Mouse (Mus musculus): ENCODE data around the gene Bcl2l14. TPM values are rescaled to one million over a fixed set of nuclear protein-coding genes. Genes with fewer than 3 reads are reported as not detected.

Gene Bcl2l14
- 0.18 and 6.7 TPM in 2 replicates for polyA plus RNA-seq (2015; fragmentation: Nextera tagmentation; extraction: Ambion mirVana)

DNA sequence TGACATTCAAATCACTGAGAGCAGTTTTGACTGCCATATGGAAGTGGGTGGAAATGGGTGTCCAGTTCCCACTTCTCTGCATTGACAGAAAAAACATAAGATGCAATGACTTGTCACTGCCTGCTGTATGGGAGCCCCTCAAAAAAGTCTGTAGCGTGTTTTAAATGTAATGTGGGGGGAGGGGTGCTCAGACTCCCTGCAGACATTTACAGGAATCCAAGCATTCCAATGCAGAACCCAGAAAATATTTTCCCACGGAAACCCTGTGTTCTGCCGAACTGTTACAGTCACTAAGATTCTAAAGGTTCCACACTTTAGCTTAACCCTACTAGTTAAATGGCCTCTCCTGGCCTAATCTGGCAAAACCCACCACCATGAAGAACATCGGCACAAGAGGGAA is at the start of gene Bcl2l14:
TSS of gene Bcl2l14 (plus strand) at position 301 of the 400 bp plus-strand sequence.
- no peak within 1 kb of the TSS for H3K9ac ChIP-seq (replicated peaks)
- no peaks in the 10 kb centered on the region for H3K9me3 ChIP-seq (replicated peaks)
- H3K4me1 ChIP-seq: no peaks in the 10 kb centered on the region
- no peak within 1 kb of the TSS for H3K4me3 ChIP-seq (replicated peaks)
- ATAC-seq (ENCODE audit: low FRiP score): no peak
- no peak within 1 kb of the TSS for H3K27ac ChIP-seq (replicated peaks)
- H3K4me2 ChIP-seq: no peak within 1 kb of the TSS
- WGBS: 83% methylated on average over 4 of the region's 4 CpGs
- no peaks in the 10 kb centered on the region for H3K27me3 ChIP-seq (replicated peaks)
- no peaks in the 10 kb centered on the region for H3K36me3 ChIP-seq

DNA sequence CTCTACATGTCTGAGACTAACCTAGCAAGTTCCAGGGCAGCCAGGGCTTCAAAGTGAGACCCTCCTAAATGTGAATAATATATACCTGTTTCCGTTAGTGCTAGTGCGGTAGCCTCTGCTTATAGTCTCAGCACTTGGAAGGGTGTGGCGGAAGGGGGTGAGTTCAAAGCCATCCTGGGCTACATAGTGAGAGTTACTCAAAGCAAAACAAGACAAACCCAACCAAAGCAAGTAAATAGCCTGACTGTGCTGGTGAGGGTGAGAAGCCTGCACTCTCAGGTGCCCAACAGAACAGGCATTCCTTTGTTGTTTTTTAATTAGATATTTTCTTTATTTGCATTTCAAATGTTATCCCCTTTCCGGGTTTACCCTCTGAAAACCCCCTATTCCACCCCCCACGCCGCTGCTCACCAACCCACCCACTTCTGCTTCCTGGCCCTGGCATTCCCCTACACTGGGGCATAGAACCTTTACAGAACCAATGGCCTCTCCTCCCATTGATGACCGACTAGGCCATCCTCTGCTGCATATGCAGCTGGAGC is 47.5 kb upstream of the Bcl2l14 start:
- WGBS: 94% methylated on average over 7 of the region's 7 CpGs
- H3K9me3 ChIP-seq (replicated peaks): no peaks in the 10 kb centered on the region
- no peak for ATAC-seq (ENCODE audit: low FRiP score)
- no peaks in the 10 kb centered on the region for H3K4me1 ChIP-seq
- H3K4me2 ChIP-seq: no peak overlapping the region
- H3K4me3 ChIP-seq (replicated peaks): no peak overlapping the region
- H3K27me3 ChIP-seq (replicated peaks): no peaks in the 10 kb centered on the region
- no peaks in the 10 kb centered on the region for H3K36me3 ChIP-seq
- H3K27ac ChIP-seq (replicated peaks): no peak overlapping the region
- no peak overlapping the region for H3K9ac ChIP-seq (replicated peaks)

DNA sequence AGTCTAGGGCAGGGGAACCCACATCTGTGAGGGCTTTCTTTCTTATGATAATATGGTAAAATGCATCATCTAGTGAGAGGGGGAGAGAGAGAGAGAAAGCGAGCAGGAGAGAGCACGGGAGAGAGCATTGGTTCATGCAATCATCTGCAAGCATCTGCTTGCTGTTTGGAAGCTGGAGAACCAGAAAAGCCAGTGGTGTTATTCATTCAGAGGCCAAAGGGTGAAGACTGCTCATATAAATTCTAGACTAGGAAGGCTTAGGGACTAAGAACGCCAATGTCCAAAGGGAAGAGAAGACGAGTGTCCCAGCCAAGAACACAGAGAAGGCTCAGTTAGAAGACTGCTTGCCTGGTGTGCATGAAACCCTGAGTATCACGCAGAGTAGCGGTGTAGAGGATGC is 43.2 kb upstream of the Bcl2l14 start:
- Histone ChIP-seq H3K9me3 (replicated peaks) (no peaks in the 10 kb centered on the region), H3K27me3 (replicated peaks) (no peaks in the 10 kb centered on the region), H3K36me3 (no peaks in the 10 kb centered on the region), H3K27ac (replicated peaks) (no peak overlapping the region), H3K4me2 (no peak overlapping the region), H3K4me1 (no peaks in the 10 kb centered on the region), H3K9ac (replicated peaks) (no peak overlapping the region), H3K4me3 (replicated peaks) (no peak overlapping the region)
- ATAC-seq (ENCODE audit: low FRiP score): no peak
- WGBS: 91% methylated on average over 6 of the region's 6 CpGs

GRCm38 (mm10) chr6:134353751-134354150 is 42.4 kb upstream of the Bcl2l14 start:
- ATAC-seq (ENCODE audit: low FRiP score): no peak
- H3K4me3 ChIP-seq (replicated peaks): no peak overlapping the region
- H3K9me3 ChIP-seq (replicated peaks): no peaks in the 10 kb centered on the region
- no peaks in the 10 kb centered on the region for H3K27me3 ChIP-seq (replicated peaks)
- H3K36me3 ChIP-seq: no peaks in the 10 kb centered on the region
- no peaks in the 10 kb centered on the region for H3K4me1 ChIP-seq
- H3K27ac ChIP-seq (replicated peaks): no peak overlapping the region
- no peak overlapping the region for H3K4me2 ChIP-seq
- H3K9ac ChIP-seq (replicated peaks): no peak overlapping the region
- 88% methylated on average over 4 of the region's 4 CpGs for WGBS

- H3K4me1 ChIP-seq: no peaks in the 10 kb centered on the region
- H3K36me3 ChIP-seq: no peaks in the 10 kb centered on the region
- no peaks in the 10 kb centered on the region for H3K27me3 ChIP-seq (replicated peaks)
- 87% methylated on average over 6 of the region's 6 CpGs for WGBS
- H3K9me3 ChIP-seq (replicated peaks): no peaks in the 10 kb centered on the region
- no peak overlapping the region for H3K9ac ChIP-seq (replicated peaks)
- ATAC-seq (ENCODE audit: low FRiP score): no peak
- no peak overlapping the region for H3K27ac ChIP-seq (replicated peaks)
- no peak overlapping the region for H3K4me2 ChIP-seq
- H3K4me3 ChIP-seq (replicated peaks): no peak overlapping the region
Observed at GRCm38 (mm10) chr6:134357570-134357969, 38.5 kb upstream of the Bcl2l14 start.

DNA sequence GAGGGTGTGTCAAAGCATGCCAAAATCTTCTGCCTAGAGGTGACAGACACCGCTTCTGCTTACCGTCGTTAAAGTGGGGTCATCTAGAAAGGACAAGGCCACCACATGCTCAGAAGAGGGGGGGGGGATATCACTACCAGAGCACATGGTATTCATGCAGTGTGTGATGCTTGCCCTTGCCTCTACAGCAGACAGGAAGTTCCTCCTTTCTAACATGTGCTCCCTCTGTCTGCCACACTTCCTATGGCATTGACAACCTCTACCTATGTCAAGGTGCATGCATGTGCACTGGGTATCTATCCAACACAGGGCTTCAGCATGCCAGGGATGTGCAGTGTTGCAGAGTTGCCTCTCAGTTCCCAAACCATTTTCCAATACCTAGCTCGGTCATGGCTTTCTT is 36.0 kb upstream of the Bcl2l14 start:
- Histone ChIP-seq H3K36me3 (no peaks in the 10 kb centered on the region), H3K9ac (replicated peaks) (no peak overlapping the region), H3K27me3 (replicated peaks) (no peaks in the 10 kb centered on the region), H3K4me3 (replicated peaks) (no peak overlapping the region), H3K4me2 (no peak overlapping the region), H3K27ac (replicated peaks) (no peak overlapping the region), H3K9me3 (replicated peaks) (no peaks in the 10 kb centered on the region), H3K4me1 (no peaks in the 10 kb centered on the region)
- 88% methylated on average over 4 of the region's 4 CpGs for WGBS
- ATAC-seq (ENCODE audit: low FRiP score): no peak

DNA sequence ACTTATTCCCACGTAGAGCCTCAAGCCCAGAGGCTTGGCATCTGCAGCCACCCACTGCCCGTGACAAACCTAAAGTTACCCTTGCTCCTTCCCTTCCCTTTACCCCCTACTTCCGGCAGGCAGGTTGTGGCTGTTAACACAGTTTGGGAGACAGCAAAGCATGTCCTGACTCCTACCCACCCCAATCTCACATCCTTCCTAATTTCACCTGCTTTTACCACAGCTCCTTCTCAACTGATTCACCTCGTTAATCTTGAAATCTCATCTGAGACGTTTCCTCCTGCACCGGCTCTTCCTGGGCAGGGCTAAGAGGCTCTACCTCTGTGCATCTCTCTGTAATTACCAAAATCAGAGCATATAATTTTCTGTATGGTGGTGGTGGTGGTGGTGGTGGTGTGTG is 31.5 kb upstream of the Bcl2l14 start:
- Histone ChIP-seq H3K4me1 (peaks cover 3% of the 10 kb centered on the region; the same call in 1 of the 2 replicates), H3K4me3 (replicated peaks) (no peak overlapping the region), H3K9me3 (replicated peaks) (no peaks in the 10 kb centered on the region), H3K27ac (replicated peaks) (no peak overlapping the region), H3K36me3 (no peaks in the 10 kb centered on the region), H3K27me3 (replicated peaks) (no peaks in the 10 kb centered on the region), H3K4me2 (no peak overlapping the region), H3K9ac (replicated peaks) (no peak overlapping the region)
- no peak for ATAC-seq (ENCODE audit: low FRiP score)
- WGBS: 72% methylated on average over 6 of the region's 6 CpGs

- ATAC-seq (ENCODE audit: low FRiP score): no peak
- no peak overlapping the region for H3K9ac ChIP-seq (replicated peaks)
- peaks cover 3% of the 10 kb centered on the region; the same call in 1 of the 2 replicates for H3K4me1 ChIP-seq
- no peaks in the 10 kb centered on the region for H3K27me3 ChIP-seq (replicated peaks)
- H3K4me2 ChIP-seq: no peak overlapping the region
- WGBS: 81% methylated on average over 4 of the region's 4 CpGs
- H3K9me3 ChIP-seq (replicated peaks): no peaks in the 10 kb centered on the region
- no peak overlapping the region for H3K27ac ChIP-seq (replicated peaks)
- no peaks in the 10 kb centered on the region for H3K36me3 ChIP-seq
- H3K4me3 ChIP-seq (replicated peaks): no peak overlapping the region
Observed at GRCm38 (mm10) chr6:134365952-134366351, 30.2 kb upstream of the Bcl2l14 start.

- no peaks in the 10 kb centered on the region for H3K9me3 ChIP-seq (replicated peaks)
- 67% methylated on average over 10 of the region's 10 CpGs for WGBS
- no peak for ATAC-seq (ENCODE audit: low FRiP score)
- H3K27me3 ChIP-seq (replicated peaks): no peaks in the 10 kb centered on the region
- H3K4me2 ChIP-seq: no peak overlapping the region
- H3K4me3 ChIP-seq (replicated peaks): no peak overlapping the region
- H3K27ac ChIP-seq (replicated peaks): 0 out of 2 replicates have a peak overlapping the region, but pooled peaks have one; percentile 33
- no peak overlapping the region for H3K9ac ChIP-seq (replicated peaks)
- H3K4me1 ChIP-seq: peaks cover 3% of the 10 kb centered on the region; the same call in 1 of the 2 replicates
- no peaks in the 10 kb centered on the region for H3K36me3 ChIP-seq
Observed at GRCm38 (mm10) chr6:134366366-134367351, 29.5 kb upstream of the Bcl2l14 start.

GRCm38 (mm10) chr6:134367366-134368281 is 28.5 kb upstream of the Bcl2l14 start:
- Histone ChIP-seq H3K27ac (replicated peaks) (0 out of 2 replicates have a peak overlapping the region, but pooled peaks have one; percentile 33), H3K4me3 (replicated peaks) (no peak overlapping the region), H3K9ac (replicated peaks) (no peak overlapping the region), H3K36me3 (no peaks in the 10 kb centered on the region), H3K9me3 (replicated peaks) (no peaks in the 10 kb centered on the region), H3K4me1 (peaks cover 3% of the 10 kb centered on the region; the same call in 1 of the 2 replicates), H3K4me2 (no peak overlapping the region), H3K27me3 (replicated peaks) (no peaks in the 10 kb centered on the region)
- ATAC-seq (ENCODE audit: low FRiP score): no peak
- WGBS: 65% methylated on average over 12 of the region's 12 CpGs

GRCm38 (mm10) chr6:134372946-134373345 is 23.2 kb upstream of the Bcl2l14 start:
- Histone ChIP-seq H3K36me3 (no peaks in the 10 kb centered on the region), H3K9me3 (replicated peaks) (no peaks in the 10 kb centered on the region), H3K9ac (replicated peaks) (no peak overlapping the region), H3K4me2 (no peak overlapping the region), H3K4me3 (replicated peaks) (no peak overlapping the region), H3K27ac (replicated peaks) (no peak overlapping the region), H3K27me3 (replicated peaks) (no peaks in the 10 kb centered on the region), H3K4me1 (no peaks in the 10 kb centered on the region)
- ATAC-seq (ENCODE audit: low FRiP score): no peak
- 58% methylated on average over 2 of the region's 2 CpGs for WGBS

All from neural tube, embryonic 15.5 days (tissue).